ENCODE assay signal across 26 mouse cellular contexts in genomic region chr12:32124030-32124429, GRCm38 (mm10).
DNase-seq lines count a peak whose midpoint lies in the region; ATAC-seq and TF ChIP-seq lines count a peak whose summit lies in the region.
"Had no signal": no experiment of that assay in that cellular context is flagged by ENCODE, and none has a peak within 500 bp of the region (broad histone marks: within the 10 kb centered on the region; RNA-seq: fewer than 3 reads in every experiment).

No protein-coding gene starts in this region.

- no peak for TF ChIP-seq CTCF in liver, embryonic 14.5 days (IDR thresholded peaks at IDR 0.05; ENCODE audit: low read depth)

- H3K9me3 ChIP-seq in megakaryocyte, embryonic 14.5 days, result no peaks in the 10 kb centered on the region
- H3K9me3 ChIP-seq in liver, embryonic 14.5 days (ENCODE audit: control insufficient read depth, low read length), result no peaks in the 10 kb centered on the region
- H3K9me3 ChIP-seq: embryonic facial prominence, embryonic 10.5 days; embryonic facial prominence, embryonic 15.5 days; forebrain, embryonic 10.5 days; forebrain, embryonic 15.5 days; midbrain, embryonic 15.5 days had no signal

- no peaks in the 10 kb centered on the region for H3K27me3 ChIP-seq in megakaryocyte, embryonic 14.5 days (replicated peaks)
- no peaks in the 10 kb centered on the region for H3K27me3 ChIP-seq in liver, embryonic 14.5 days (ENCODE audit: control insufficient read depth, insufficient read depth, low read length)
- H3K27me3 ChIP-seq: embryonic facial prominence, embryonic 15.5 days; forebrain, embryonic 15.5 days; midbrain, embryonic 15.5 days had no signal

- 27% methylated on average over 8 of the region's 8 CpGs for whole genome bisulfite sequencing in liver, embryonic 14.5 days (ENCODE audit: insufficient replicate concordance)

- DNase-seq in liver, embryonic 14.5 days (ENCODE audit: low read depth in 3 of 3, low spot score in 3 of 3), result no peak
- DNase-seq in left cerebral cortex, adult 11 months (ENCODE audit: low spot score), result no peak
- no peak for DNase-seq in ovary, postnatal 10 days (ENCODE audit: low spot score)
- DNase-seq in testis, postnatal 14 days (ENCODE audit: low spot score), result no peak
- DNase-seq: cerebellum, adult 8-10 months; cerebellum, postnatal 25 days; gastrocnemius, adult 2 months; kidney, adult 9 months; kidney, postnatal 14 days; layer of hippocampus, adult 9-11 months; right cerebral cortex, adult 18-20 months; right cerebral cortex, postnatal 4 days; thymus, adult 2 months; thymus, postnatal 36 days had no signal

- peaks cover 69% of the 10 kb centered on the region for H3K4me1 ChIP-seq in megakaryocyte, embryonic 14.5 days
- peaks cover 34 to 44% of the 10 kb centered on the region in 2 experiments for H3K4me1 ChIP-seq in liver, embryonic 14.5 days (replicated peaks; ENCODE audit: control insufficient read depth in 2 of 2, insufficient read depth in 2 of 2, low read length in 1 of 2)
- H3K4me1 ChIP-seq: embryonic facial prominence, embryonic 15.5 days; forebrain, embryonic 15.5 days; midbrain, embryonic 15.5 days had no signal

- H3K27ac ChIP-seq in liver, embryonic 14.5 days, result peak overlapping the region; percentile 99
- H3K27ac ChIP-seq: embryonic facial prominence, embryonic 10.5 days; embryonic facial prominence, embryonic 15.5 days; forebrain, embryonic 15.5 days; gastrocnemius, adult 2 months; hindbrain, embryonic 14.5 days; midbrain, embryonic 15.5 days; stomach, postnatal 0 days had no signal

- peak overlapping the region; percentile 62 for H3K4me3 ChIP-seq in megakaryocyte, embryonic 14.5 days (replicated peaks)
- H3K4me3 ChIP-seq in liver, embryonic 14.5 days (ENCODE audit: insufficient read depth in 1 of 2, low read depth in 2 of 2, low read length in 2 of 2), result peak overlapping the region; percentile 1 to 75; a peak in 2 of 4 replicates
- H3K4me3 ChIP-seq: embryonic facial prominence, embryonic 10.5 days; embryonic facial prominence, embryonic 15.5 days; forebrain, embryonic 10.5 days; forebrain, embryonic 15.5 days; gastrocnemius, adult 2 months; midbrain, embryonic 15.5 days had no signal

- peak overlapping the region; percentile 84 for H3K4me2 ChIP-seq in liver, embryonic 14.5 days (ENCODE audit: low read depth)
- H3K4me2 ChIP-seq: embryonic facial prominence, embryonic 15.5 days; forebrain, embryonic 15.5 days; hindbrain, embryonic 14.5 days; midbrain, embryonic 15.5 days had no signal

- TF ChIP-seq EP300 in liver, embryonic 14.5 days (IDR thresholded peaks at IDR 0.05; ENCODE audit: low read depth), result no peak

- H3K9ac ChIP-seq in liver, embryonic 14.5 days (replicated peaks), result peak overlapping the region; percentile 100
- H3K9ac ChIP-seq: embryonic facial prominence, embryonic 15.5 days; forebrain, embryonic 15.5 days; hindbrain, embryonic 14.5 days; midbrain, embryonic 15.5 days had no signal

- no peak for ATAC-seq in megakaryocyte, adult 5-6 weeks (ENCODE audit: poor library complexity, severe bottlenecking)
- ATAC-seq in erythroid progenitor cell, adult 5-6 weeks (replicated peaks; ENCODE audit: low FRiP score, poor library complexity, severe bottlenecking), result peak; percentile 41
- peak; percentile 22; the same call in 1 of the 2 replicates for ATAC-seq in liver, embryonic 14.5 days (ENCODE audit: insufficient read depth)
- ATAC-seq: CD4-positive, CD25-positive, alpha-beta regulatory T cell, adult 4 months; forebrain, embryonic 15.5 days; intestine, postnatal 0 days; midbrain, embryonic 15.5 days had no signal

- no peaks in the 10 kb centered on the region for H3K36me3 ChIP-seq in megakaryocyte, embryonic 14.5 days (replicated peaks; ENCODE audit: low read length)
- H3K36me3 ChIP-seq in liver, embryonic 14.5 days (replicated peaks; ENCODE audit: control insufficient read depth, insufficient read depth, low read depth), result no peaks in the 10 kb centered on the region
- H3K36me3 ChIP-seq: embryonic facial prominence, embryonic 10.5 days; embryonic facial prominence, embryonic 15.5 days; forebrain, embryonic 10.5 days; forebrain, embryonic 15.5 days; midbrain, embryonic 15.5 days had no signal
